Mouse (Mus musculus): Measurements from ENCODE around the gene Atp13a2. TPM values are rescaled to one million over a fixed set of nuclear protein-coding genes. Genes with fewer than 3 reads are reported as not detected.
A peak's percentile ranks its signal among the peaks of the same experiment; 100 is the strongest.

Gene Atp13a2
- polyA plus RNA-seq, 1 experiment = 260 TPM

GRCm38 (mm10) chr4:141010526-141010925 is 23.9 kb downstream of the Atp13a2 start:
- TF ChIP-seq POLR2A (IDR thresholded peaks at IDR 0.05; ENCODE audit: borderline replicate concordance, extremely low read depth, insufficient read depth, insufficient read length, poor library complexity, severe bottlenecking) = peak; percentile 40; the same call in 1 of the 2 replicates
- TF ChIP-seq CTCF (IDR thresholded peaks at IDR 0.05; ENCODE audit: borderline replicate concordance, extremely low read depth, insufficient read depth, insufficient read length) = no peak
- peak; percentile 90 for DNase-seq (ENCODE audit: low read depth)

- DNase-seq (ENCODE audit: low read depth) = peak; percentile 68
These were observed 24.3 kb downstream of the Atp13a2 start for GRCm38 (mm10) chr4:141010941-141011429.

DNA sequence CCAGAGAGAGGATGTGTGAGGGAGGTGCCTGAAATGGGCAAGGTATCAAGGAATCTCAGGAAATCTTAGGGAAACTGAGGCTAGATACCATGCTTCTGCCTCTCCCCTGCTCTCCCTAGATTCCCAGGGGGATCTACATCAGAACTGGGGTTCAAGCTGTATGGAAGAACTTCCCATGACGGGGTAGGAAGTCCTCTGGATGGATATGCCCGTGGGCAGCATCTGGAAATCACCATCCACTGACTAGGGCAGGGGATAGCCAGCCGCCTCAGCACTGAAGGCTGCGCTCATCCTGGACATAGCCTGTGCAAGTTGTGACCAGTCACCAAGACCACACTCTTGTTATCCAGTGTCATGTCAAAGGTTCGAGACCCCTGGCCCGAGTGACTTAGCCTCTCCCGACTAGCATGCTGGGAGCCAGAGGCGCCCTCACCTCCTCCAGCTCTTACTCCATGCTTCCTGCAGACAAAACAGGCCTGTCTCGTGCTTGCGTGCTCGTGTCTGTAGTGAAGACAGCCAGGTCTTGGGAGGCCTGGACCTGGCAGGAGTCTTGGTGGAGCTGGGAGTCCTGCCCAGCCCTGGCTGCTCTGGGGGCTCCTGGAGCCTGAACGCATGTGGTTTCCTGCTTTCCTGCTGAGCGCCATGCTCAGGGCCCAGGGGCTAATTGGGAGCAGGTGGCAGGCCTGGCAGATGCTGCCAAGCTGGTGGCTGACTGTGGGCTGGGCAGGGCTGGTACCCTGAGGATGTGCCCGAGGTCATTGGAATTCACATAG is 25.1 kb downstream of the Atp13a2 start:
- DNase-seq (ENCODE audit: low read depth) = peak; percentile 89
- TF ChIP-seq CTCF (IDR thresholded peaks at IDR 0.05; ENCODE audit: borderline replicate concordance, extremely low read depth, insufficient read depth, insufficient read length) (no peak), POLR2A (IDR thresholded peaks at IDR 0.05; ENCODE audit: borderline replicate concordance, extremely low read depth, insufficient read depth, insufficient read length, poor library complexity, severe bottlenecking) (no peak)

More at GRCm38 (mm10) chr4:141010941-141011429, 24.3 kb downstream of the Atp13a2 start:
- TF ChIP-seq POLR2A (IDR thresholded peaks at IDR 0.05; ENCODE audit: borderline replicate concordance, extremely low read depth, insufficient read depth, insufficient read length, poor library complexity, severe bottlenecking) (no peak), CTCF (IDR thresholded peaks at IDR 0.05; ENCODE audit: borderline replicate concordance, extremely low read depth, insufficient read depth, insufficient read length) (no peak)

- peak; percentile 72 for DNase-seq (ENCODE audit: low read depth)
- no peak for TF ChIP-seq CTCF (IDR thresholded peaks at IDR 0.05; ENCODE audit: borderline replicate concordance, extremely low read depth, insufficient read depth, insufficient read length)
- TF ChIP-seq POLR2A (IDR thresholded peaks at IDR 0.05; ENCODE audit: borderline replicate concordance, extremely low read depth, insufficient read depth, insufficient read length, poor library complexity, severe bottlenecking) = no peak
These were observed 25.9 kb downstream of the Atp13a2 start for GRCm38 (mm10) chr4:141012558-141012957.

DNA sequence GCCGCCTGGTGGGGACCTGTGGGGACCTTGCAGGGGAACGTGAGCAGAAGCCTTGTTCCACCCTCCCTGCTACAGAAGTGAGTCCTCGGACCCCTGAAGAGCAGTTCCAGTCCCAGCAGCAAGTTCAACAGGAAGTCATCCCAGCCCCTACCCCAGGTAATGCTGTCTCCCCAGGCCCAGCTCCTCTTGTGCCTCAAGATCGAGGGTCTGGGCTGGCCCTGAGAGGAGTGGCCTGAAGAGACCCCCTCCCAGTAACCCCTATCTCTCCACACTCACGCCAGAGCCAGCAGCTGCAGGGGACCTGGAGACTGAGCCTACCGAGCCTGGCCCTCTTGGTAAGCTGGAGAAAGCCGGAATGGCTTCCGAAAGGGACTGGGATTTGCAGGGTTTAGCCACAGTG is 27.4 kb downstream of the Atp13a2 start:
- TF ChIP-seq POLR2A (IDR thresholded peaks at IDR 0.05; ENCODE audit: borderline replicate concordance, extremely low read depth, insufficient read depth, insufficient read length, poor library complexity, severe bottlenecking) = no peak
- TF ChIP-seq CTCF (IDR thresholded peaks at IDR 0.05; ENCODE audit: borderline replicate concordance, extremely low read depth, insufficient read depth, insufficient read length) = no peak
- DNase-seq (ENCODE audit: low read depth) = no peak

- TF ChIP-seq POLR2A (IDR thresholded peaks at IDR 0.05; ENCODE audit: borderline replicate concordance, extremely low read depth, insufficient read depth, insufficient read length, poor library complexity, severe bottlenecking) = no peak
- no peak for DNase-seq (ENCODE audit: low read depth)
These were observed 28.2 kb downstream of the Atp13a2 start for GRCm38 (mm10) chr4:141014856-141015255.

DNA sequence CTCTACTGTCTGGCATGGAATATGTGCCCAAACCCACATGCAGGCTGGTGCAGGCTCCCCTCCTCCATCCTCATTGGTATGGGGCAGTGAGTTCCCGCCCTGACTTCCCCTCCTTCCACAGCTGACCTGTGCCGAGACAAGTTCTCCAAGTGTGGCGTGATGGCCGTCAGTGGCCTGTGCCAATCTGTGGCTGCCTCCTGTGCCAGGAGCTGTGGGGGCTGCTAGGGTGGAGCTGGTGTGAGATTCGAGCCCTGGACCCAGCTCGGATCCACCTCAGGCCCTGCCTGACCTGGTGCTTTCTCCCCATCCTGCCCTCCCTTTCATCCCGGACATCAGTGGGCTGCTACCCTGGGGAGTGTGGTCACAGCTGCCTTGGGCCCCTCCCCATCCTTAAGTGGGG is 28.7 kb downstream of the Atp13a2 start:
- no peak for DNase-seq (ENCODE audit: low read depth)
- TF ChIP-seq CTCF (IDR thresholded peaks at IDR 0.05; ENCODE audit: borderline replicate concordance, extremely low read depth, insufficient read depth, insufficient read length) = no peak
- TF ChIP-seq POLR2A (IDR thresholded peaks at IDR 0.05; ENCODE audit: borderline replicate concordance, extremely low read depth, insufficient read depth, insufficient read length, poor library complexity, severe bottlenecking) = no peak

- DNase-seq (ENCODE audit: low read depth) = no peak
- no peak for TF ChIP-seq POLR2A (IDR thresholded peaks at IDR 0.05; ENCODE audit: borderline replicate concordance, extremely low read depth, insufficient read depth, insufficient read length, poor library complexity, severe bottlenecking)
- no peak for TF ChIP-seq CTCF (IDR thresholded peaks at IDR 0.05; ENCODE audit: borderline replicate concordance, extremely low read depth, insufficient read depth, insufficient read length)
These were observed 29.6 kb downstream of the Atp13a2 start for GRCm38 (mm10) chr4:141016311-141016710.

GRCm38 (mm10) chr4:141017657-141018436 is 31.2 kb downstream of the Atp13a2 start:
- DNase-seq (ENCODE audit: low read depth) = no peak
- TF ChIP-seq CTCF (IDR thresholded peaks at IDR 0.05; ENCODE audit: borderline replicate concordance, extremely low read depth, insufficient read depth, insufficient read length) (no peak), POLR2A (IDR thresholded peaks at IDR 0.05; ENCODE audit: borderline replicate concordance, extremely low read depth, insufficient read depth, insufficient read length, poor library complexity, severe bottlenecking) (no peak)

GRCm38 (mm10) chr4:141020220-141020619 is 33.5 kb downstream of the Atp13a2 start:
- TF ChIP-seq POLR2A (IDR thresholded peaks at IDR 0.05; ENCODE audit: borderline replicate concordance, extremely low read depth, insufficient read depth, insufficient read length, poor library complexity, severe bottlenecking) (no peak), CTCF (IDR thresholded peaks at IDR 0.05; ENCODE audit: borderline replicate concordance, extremely low read depth, insufficient read depth, insufficient read length) (no peak)
- DNase-seq (ENCODE audit: low read depth) = peak; percentile 44

- TF ChIP-seq POLR2A (IDR thresholded peaks at IDR 0.05; ENCODE audit: borderline replicate concordance, extremely low read depth, insufficient read depth, insufficient read length, poor library complexity, severe bottlenecking) (no peak), CTCF (IDR thresholded peaks at IDR 0.05; ENCODE audit: borderline replicate concordance, extremely low read depth, insufficient read depth, insufficient read length) (no peak)
- peak; percentile 95 for DNase-seq (ENCODE audit: low read depth)
These were observed 34.3 kb downstream of the Atp13a2 start for GRCm38 (mm10) chr4:141020811-141021613.

Data from brain, embryonic 14.5 days (tissue).